Mouse (Mus musculus) midbrain, postnatal 0 days (tissue): Measurements from ENCODE around the gene Phlpp1. TPM values are rescaled to one million over a fixed set of nuclear protein-coding genes. Genes with fewer than 3 reads are reported as not detected.

Source experiments
- ATAC-seq: fragments of 200-750 bp; cut with Nextera tagmentation; 2 replicates; pipeline ENCODE4 v1.8.0; 2017; ENCODE audit warnings: moderate number of reproducible peaks, mild to moderate bottlenecking, moderate TSS enrichment, moderate library complexity; ENCODE audit not compliant: low FRiP score
- DNase-seq: peaks from one replicate; pipeline ENCODE4 v3.0.0-alpha.2; 2015; ENCODE audit warnings: low spot score
- H3K27ac ChIP-seq: fragments of 300-500 bp; sonication (generic); 2 replicates; pipeline ENCODE4 v1.5.1; 2014; ENCODE audit warnings: low read depth, mild to moderate bottlenecking, low read length, mixed read lengths
- H3K27me3 ChIP-seq: fragments of 300-500 bp; sonication (generic); 2 replicates; pipeline ENCODE4 v1.6.1; 2014; ENCODE audit warnings: low read length, control low read depth, mixed read lengths; ENCODE audit not compliant: insufficient read depth
- H3K36me3 ChIP-seq: fragments of 300-500 bp; sonication (generic); 2 replicates; pipeline ENCODE4 v1.6.1; 2014; ENCODE audit warnings: low read length, control low read depth, mixed read lengths; ENCODE audit not compliant: insufficient read depth
- H3K4me1 ChIP-seq: fragments of 300-500 bp; sonication (generic); 2 replicates; pipeline ENCODE4 v1.6.1; 2014; ENCODE audit warnings: mild to moderate bottlenecking, control low read depth, antibody characterized with exemption, low read length, mixed read lengths; ENCODE audit not compliant: insufficient read depth
- H3K4me2 ChIP-seq: fragments of 300-500 bp; sonication (generic); 2 replicates; pipeline ENCODE4 v1.6.1; 2014; ENCODE audit warnings: low read depth, mild to moderate bottlenecking, low read length, mixed read lengths; ENCODE audit not compliant: poor library complexity, severe bottlenecking
- H3K4me3 ChIP-seq: fragments of 300-500 bp; sonication (generic); 2 replicates; pipeline ENCODE4 v1.5.1; 2014; ENCODE audit warnings: low read depth, mild to moderate bottlenecking, low read length, moderate library complexity
- H3K9ac ChIP-seq: fragments of 300-500 bp; sonication (generic); replicated peaks from 2 replicates; pipeline ENCODE4 v1.6.1; 2014; ENCODE audit warnings: mild to moderate bottlenecking, low read length, moderate library complexity, mixed read lengths; ENCODE audit not compliant: poor library complexity, severe bottlenecking
- H3K9me3 ChIP-seq: fragments of 300-500 bp; sonication (generic); 2 replicates; pipeline ENCODE4 v1.6.1; 2016; ENCODE audit warnings: low read length, control low read depth
- CTCF ChIP-seq: IDR thresholded peaks from 2 replicates; pipeline ENCODE4 v1.5.1; 2016; ENCODE audit warnings: antibody characterized with exemption, mild to moderate bottlenecking
- WGBS: fragments of 180-500 bp; shearing (Covaris S2); extraction: QIAGEN DNeasy Blood & Tissue Kit; methylation state at CpG from one replicate; pipeline ENCODE4 v1.1.7; 2014; 5-methylcytosine and 5-hydroxymethylcytosine counted together
- polyA plus RNA-seq: library from polyadenylated mRNA; unstranded; fragments of >200 nt; fragmentation: Nextera tagmentation; extraction: Ambion mirVana; gene quantifications from 2 replicates; pipeline ENCODE4 v1.2.1, GENCODE M21; 2015
- total RNA-seq: library from RNA; depleted of rRNA; stranded (reverse); fragments of >200 nt; gene quantifications from 2 replicates; pipeline ENCODE4 v1.2.3, GENCODE M21; 2014

Gene Phlpp1
- total and polyA plus RNA-seq, 2 experiments from 2014 or later = 5.3 to 34.0 TPM

GRCm38 (mm10) chr1:106394678-106395077, 223.1 kb downstream of the Phlpp1 start:
- Histone ChIP-seq H3K4me2 (no peak overlapping the region), H3K4me3 (no peak overlapping the region), H3K27me3 (no peaks in the 10 kb centered on the region), H3K27ac (no peak overlapping the region), H3K9ac (no peak overlapping the region), H3K9me3 (no peaks in the 10 kb centered on the region), H3K4me1 (no peaks in the 10 kb centered on the region), H3K36me3 (peaks cover 26% of the 10 kb centered on the region)
- TF ChIP-seq CTCF = no peak
- WGBS = 94% methylated on average over 2 of the region's 2 CpGs
- no peak for ATAC-seq
- DNase-seq = no peak

- WGBS = 3% methylated on average over 2 of the region's 2 CpGs
- peak; percentile 91 for TF ChIP-seq CTCF
- no peak overlapping the region for H3K4me2 ChIP-seq
- H3K9ac ChIP-seq = no peak overlapping the region
- peaks cover 26% of the 10 kb centered on the region for H3K36me3 ChIP-seq
- DNase-seq (peak; percentile 86), ATAC-seq (peak; percentile 75)
- H3K4me1 ChIP-seq = no peaks in the 10 kb centered on the region
- H3K27me3 ChIP-seq = no peaks in the 10 kb centered on the region
- no peak overlapping the region for H3K27ac ChIP-seq
- no peaks in the 10 kb centered on the region for H3K9me3 ChIP-seq
- H3K4me3 ChIP-seq = no peak overlapping the region
Observed at GRCm38 (mm10) chr1:106395476-106395875, 223.9 kb downstream of the Phlpp1 start.

GRCm38 (mm10) chr1:106400900-106401634, 229.5 kb downstream of the Phlpp1 start:
- no peak overlapping the region for H3K4me2 ChIP-seq
- H3K4me3 ChIP-seq = no peak overlapping the region
- H3K9me3 ChIP-seq = no peaks in the 10 kb centered on the region
- DNase-seq (no peak), ATAC-seq (no peak)
- 63% methylated on average over 11 of the region's 11 CpGs for WGBS
- no peak overlapping the region for H3K27ac ChIP-seq
- no peaks in the 10 kb centered on the region for H3K27me3 ChIP-seq
- no peaks in the 10 kb centered on the region for H3K4me1 ChIP-seq
- no peak overlapping the region for H3K9ac ChIP-seq
- no peaks in the 10 kb centered on the region for H3K36me3 ChIP-seq
- no peak for TF ChIP-seq CTCF

GRCm38 (mm10) chr1:106403011-106403501, 231.5 kb downstream of the Phlpp1 start:
- WGBS = 61% methylated on average over 6 of the region's 6 CpGs
- no peaks in the 10 kb centered on the region for H3K27me3 ChIP-seq
- no peak overlapping the region for H3K4me2 ChIP-seq
- H3K27ac ChIP-seq = no peak overlapping the region
- no peak overlapping the region for H3K4me3 ChIP-seq
- no peaks in the 10 kb centered on the region for H3K9me3 ChIP-seq
- no peaks in the 10 kb centered on the region for H3K4me1 ChIP-seq
- H3K36me3 ChIP-seq = no peaks in the 10 kb centered on the region
- H3K9ac ChIP-seq = no peak overlapping the region
- ATAC-seq (peak; percentile 50), DNase-seq (peak; percentile 65)
- TF ChIP-seq CTCF = no peak

GRCm38 (mm10) chr1:106406852-106407251, 235.3 kb downstream of the Phlpp1 start:
- DNase-seq (no peak), ATAC-seq (no peak)
- H3K36me3 ChIP-seq = no peaks in the 10 kb centered on the region
- no peaks in the 10 kb centered on the region for H3K9me3 ChIP-seq
- no peak for TF ChIP-seq CTCF
- H3K4me3 ChIP-seq = no peak overlapping the region
- H3K9ac ChIP-seq = no peak overlapping the region
- no peak overlapping the region for H3K4me2 ChIP-seq
- no peaks in the 10 kb centered on the region for H3K27me3 ChIP-seq
- H3K27ac ChIP-seq = no peak overlapping the region
- no peaks in the 10 kb centered on the region for H3K4me1 ChIP-seq
- 55% methylated on average over 1 of the region's 1 CpGs for WGBS

GRCm38 (mm10) chr1:106407963-106408440, 236.4 kb downstream of the Phlpp1 start:
- Histone ChIP-seq H3K27me3 (no peaks in the 10 kb centered on the region), H3K9me3 (no peaks in the 10 kb centered on the region), H3K9ac (no peak overlapping the region), H3K36me3 (no peaks in the 10 kb centered on the region), H3K27ac (no peak overlapping the region), H3K4me2 (no peak overlapping the region), H3K4me3 (no peak overlapping the region), H3K4me1 (no peaks in the 10 kb centered on the region)
- TF ChIP-seq CTCF = no peak
- DNase-seq (no peak), ATAC-seq (no peak)
- WGBS = 81% methylated on average over 7 of the region's 7 CpGs
